Mouse (Mus musculus): ENCODE results near the gene Impg1. TPM values are rescaled to one million over a fixed set of nuclear protein-coding genes. Genes with fewer than 3 reads are reported as not detected.
A peak's percentile ranks its signal among the peaks of the same experiment; 100 is the strongest.

Gene Impg1
- polyA plus RNA-seq (2017; shearing (Covaris generic)): under 1 TPM; 0.22 to 0.32 TPM

DNA sequence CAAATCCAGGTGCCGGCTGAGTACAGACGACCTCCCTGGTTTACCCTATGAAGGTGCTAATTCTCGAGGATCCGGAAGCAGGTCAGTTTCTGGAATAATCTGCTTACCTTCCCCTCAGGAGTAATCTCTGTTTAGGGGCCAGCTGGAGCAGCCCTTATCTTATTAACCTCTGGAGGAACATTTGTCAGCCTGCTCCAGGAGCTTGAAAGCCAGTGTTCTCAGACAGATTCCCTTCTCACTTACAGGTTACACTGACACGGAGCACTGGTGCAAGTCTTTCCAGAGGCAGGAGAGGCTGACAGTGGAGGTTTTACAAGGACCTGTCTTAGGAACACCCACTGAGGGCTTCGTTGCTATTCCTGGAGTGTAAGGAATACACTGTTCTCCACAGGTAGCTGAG, at the start of gene Impg1:
Impg1 (minus strand) TSS at position 101 of the 400 bp plus-strand sequence.
- ATAC-seq: no peak

- ATAC-seq: no peak
Measured at GRCm38 (mm10) chr9:80509464-80510153, 44.3 kb upstream of the Impg1 start.

DNA sequence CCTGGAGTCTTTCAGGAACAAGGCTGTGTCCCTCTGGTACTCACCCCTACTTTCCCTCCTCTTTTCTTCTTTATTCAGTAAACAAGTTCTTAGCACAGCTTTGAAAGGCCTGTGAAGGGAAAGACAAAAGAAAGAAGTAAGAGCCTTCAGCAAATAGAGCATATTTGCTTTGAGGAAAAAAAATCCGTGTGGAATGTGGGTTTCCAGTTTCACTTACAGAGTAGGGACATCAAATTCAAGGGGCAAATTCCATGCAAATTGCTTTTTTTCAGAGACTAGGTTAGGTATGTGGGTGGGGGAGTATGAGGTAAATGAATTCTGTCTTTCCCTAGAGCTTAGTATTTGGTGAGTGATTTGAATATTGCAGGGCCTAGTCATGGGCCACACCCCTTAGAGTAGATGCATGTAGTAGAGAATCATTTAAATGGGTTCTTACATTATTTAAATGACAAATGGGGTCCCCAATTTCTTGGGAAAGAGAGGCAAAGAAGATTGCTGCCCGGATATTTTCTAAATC, 39.3 kb upstream of the Impg1 start:
- ATAC-seq: no peak

- no peak for ATAC-seq
Measured at GRCm38 (mm10) chr9:80491591-80491990, 26.3 kb upstream of the Impg1 start.

GRCm38 (mm10) chr9:80460420-80460819, 4.9 kb downstream of the Impg1 start:
- ATAC-seq: no peak

GRCm38 (mm10) chr9:80450467-80451261, 14.6 kb downstream of the Impg1 start:
- ATAC-seq: no peak

- no peak for ATAC-seq
Measured at GRCm38 (mm10) chr9:80441096-80441710, 24.1 kb downstream of the Impg1 start.

DNA sequence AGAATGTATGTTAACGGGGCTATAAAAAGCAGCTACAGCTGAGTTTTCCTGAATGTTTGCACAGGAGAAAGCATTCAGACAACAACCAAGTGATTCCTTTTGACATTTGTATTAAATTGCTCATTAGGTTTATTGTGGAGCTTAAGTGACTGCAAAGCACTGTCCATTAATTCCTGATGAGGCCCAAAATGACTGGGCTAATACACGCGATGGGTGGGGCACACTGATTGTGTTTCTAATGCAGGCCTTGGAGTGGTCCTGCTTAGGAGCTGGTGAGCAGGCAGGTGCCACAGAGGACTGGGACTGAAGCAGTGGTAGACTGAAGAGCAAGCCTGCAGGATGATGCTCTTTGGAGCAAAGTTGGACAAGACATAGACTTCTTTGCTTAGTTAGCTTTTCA, 73.9 kb downstream of the Impg1 start:
- ATAC-seq: no peak

- ATAC-seq: no peak
Measured at GRCm38 (mm10) chr9:80391002-80391401, 74.3 kb downstream of the Impg1 start.

DNA sequence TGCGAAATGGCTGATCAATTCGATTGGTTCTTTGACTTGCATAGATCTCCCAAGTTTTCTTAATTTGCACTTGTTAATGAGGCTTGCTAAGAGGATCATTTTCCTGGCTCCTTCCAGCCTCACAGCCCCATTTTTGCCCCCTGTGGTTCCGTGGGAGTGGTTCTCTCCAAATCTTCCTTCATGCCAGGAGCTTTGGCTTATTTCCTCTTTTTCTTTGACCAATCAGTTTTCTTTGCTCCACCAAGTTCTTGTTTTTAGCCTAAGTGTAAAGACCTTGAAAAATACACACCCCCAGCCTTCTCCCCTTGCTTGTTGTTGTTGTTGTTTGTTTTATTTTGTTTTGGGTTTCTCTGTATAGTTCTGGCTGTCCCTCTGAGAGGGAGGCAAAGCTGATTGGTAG, 77.4 kb downstream of the Impg1 start:
- no peak for ATAC-seq

GRCm38 (mm10) chr9:80386492-80386891, 78.8 kb downstream of the Impg1 start:
- no peak for ATAC-seq

DNA sequence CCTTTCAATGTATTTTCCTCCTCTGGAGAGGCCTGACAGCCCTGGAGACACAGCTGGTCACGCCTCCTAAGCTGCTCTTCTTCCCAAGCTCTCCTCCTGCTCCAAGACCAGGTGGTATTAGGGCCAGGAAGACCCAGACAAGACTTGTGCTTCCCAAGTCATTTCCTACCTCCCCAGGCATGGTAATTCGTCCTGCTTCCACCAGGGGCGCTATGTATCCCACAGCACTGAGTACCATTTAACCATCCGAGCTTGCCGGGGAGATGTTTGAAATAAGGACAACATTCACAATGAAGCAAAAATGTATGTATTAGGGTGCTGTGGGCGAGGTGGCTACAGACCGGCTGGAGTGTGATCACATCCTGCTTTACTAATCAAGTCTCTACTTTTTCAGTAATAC, 79.3 kb downstream of the Impg1 start:
- ATAC-seq: peak; percentile 72

GRCm38 (mm10) chr9:80382711-80383110, 82.6 kb downstream of the Impg1 start:
- no peak for ATAC-seq

- no peak for ATAC-seq
Measured at GRCm38 (mm10) chr9:80380078-80380645, 85.1 kb downstream of the Impg1 start.

GRCm38 (mm10) chr9:80374100-80374499, 91.2 kb downstream of the Impg1 start:
- ATAC-seq: no peak

DNA sequence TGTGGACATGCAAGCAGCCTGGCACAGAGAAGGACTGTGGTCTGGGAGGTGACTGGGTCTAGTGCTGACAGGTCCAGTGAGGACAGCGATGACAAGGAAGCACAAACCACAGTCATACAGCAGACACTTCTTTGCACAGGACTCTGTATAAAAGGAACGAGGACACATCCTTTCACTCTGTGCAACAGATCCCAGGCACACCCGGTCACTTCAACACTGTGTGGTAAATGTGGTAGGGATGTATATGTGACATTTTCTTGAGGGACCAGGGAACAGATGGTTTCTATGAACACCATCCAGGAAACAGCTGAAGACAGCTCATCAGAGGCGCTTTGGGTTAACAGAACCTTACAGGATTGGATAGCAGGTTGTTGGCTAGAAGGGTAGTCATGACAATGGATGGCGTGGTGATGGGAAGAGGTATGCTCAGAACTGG, 92.0 kb downstream of the Impg1 start:
- no peak for ATAC-seq

- ATAC-seq: no peak
Measured at GRCm38 (mm10) chr9:80368636-80369035, 96.6 kb downstream of the Impg1 start.

DNA sequence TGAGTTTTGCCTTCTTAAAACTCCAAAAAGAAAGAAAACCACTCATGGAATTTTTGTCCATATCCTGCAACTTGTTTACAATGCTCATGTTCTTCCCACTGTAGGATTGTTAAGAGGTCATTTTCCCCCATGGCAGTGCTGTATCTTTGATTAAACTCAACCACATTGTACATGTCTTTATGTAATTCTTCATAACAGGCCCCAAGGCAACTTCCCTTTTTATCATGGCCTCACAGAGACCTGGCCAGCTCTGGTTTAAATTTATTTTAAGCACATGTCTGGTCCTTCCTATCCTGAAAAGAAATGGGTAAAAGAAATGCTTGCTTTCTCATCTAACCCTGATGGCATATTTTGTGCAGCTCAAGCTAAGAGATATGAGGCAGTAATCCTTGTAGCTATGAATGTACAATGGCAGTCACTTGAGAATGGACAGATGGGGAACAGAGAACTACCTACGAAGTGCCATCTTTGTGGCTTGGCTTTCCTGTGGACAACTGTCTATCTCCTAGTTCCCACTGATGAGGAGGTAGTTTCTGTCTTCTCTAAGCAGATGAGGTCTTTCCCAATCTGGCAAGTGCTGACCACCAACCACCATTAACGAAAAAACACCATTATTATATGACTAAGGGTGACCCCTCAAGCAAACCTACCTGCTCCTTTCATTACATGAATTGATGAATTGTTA, 97.6 kb downstream of the Impg1 start:
- no peak for ATAC-seq

DNA sequence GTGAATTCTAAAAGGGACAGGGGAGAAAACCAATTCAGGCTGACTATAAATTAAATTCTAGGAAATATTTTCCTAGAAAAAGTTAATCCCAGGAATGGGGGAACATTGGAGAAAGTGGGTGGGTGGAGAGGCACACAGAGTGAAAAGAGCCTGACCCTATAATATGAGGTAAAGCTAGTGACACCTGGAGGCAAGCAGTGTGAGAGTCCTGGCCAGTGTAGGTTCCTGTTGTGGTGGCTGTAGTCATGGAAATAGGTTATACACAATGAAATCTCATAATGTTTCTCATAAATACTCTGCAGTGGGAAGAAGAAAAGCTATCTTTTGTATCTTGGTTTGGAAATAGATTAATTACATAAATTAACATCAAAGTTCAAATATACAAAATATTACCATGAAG, 105.2 kb downstream of the Impg1 start:
- peak; percentile 59 for ATAC-seq

GRCm38 (mm10) chr9:80351678-80352331, 113.5 kb downstream of the Impg1 start:
- no peak for ATAC-seq

DNA sequence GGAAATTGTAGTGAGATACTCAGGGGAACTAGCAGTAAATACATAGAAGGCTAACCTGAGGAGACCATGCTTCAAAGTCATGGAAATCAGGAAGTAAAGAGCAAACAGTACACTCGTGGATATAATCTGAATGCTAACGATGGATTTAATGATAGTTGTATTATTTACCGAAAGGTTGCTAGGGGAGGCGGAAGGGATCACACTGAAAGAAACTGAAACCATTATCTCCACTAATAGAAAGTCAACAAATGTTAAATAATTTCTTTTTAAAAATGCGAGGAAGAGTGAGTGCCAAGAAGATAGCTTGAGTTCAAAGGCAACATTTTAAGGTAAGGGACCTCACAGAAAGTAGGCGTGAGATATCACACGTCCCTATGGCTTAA, 114.0 kb downstream of the Impg1 start:
- ATAC-seq: no peak

- ATAC-seq: peak; percentile 70
Measured at GRCm38 (mm10) chr9:80344451-80345000, 120.8 kb downstream of the Impg1 start.

Data from activated CD4-positive, CD25-positive, alpha-beta regulatory T cell, adult 4 months (primary cell).